Mouse (Mus musculus): ENCODE data around the gene Gm9376.

Gm9376 gene

GRCm38 (mm10) chr14:118266660-118267059 lies at the start of gene Gm9376:
Gene Gm9376 (plus strand): TSS chr14:118266960.
- no peak for DNase-seq (ENCODE audit: extremely low spot score, low spot score)

- no peak for DNase-seq (ENCODE audit: extremely low spot score, low spot score)
Observed at GRCm38 (mm10) chr14:118220885-118221284, 45.9 kb upstream of the Gm9376 start.

- peak; percentile 56 for DNase-seq (ENCODE audit: extremely low spot score, low spot score)
Observed at GRCm38 (mm10) chr14:118225061-118225743, 41.6 kb upstream of the Gm9376 start.

GRCm38 (mm10) chr14:118225911-118226310 lies 40.8 kb upstream of the Gm9376 start:
- no peak for DNase-seq (ENCODE audit: extremely low spot score, low spot score)

GRCm38 (mm10) chr14:118226471-118227155 lies 40.1 kb upstream of the Gm9376 start:
- peak; percentile 69 for DNase-seq (ENCODE audit: extremely low spot score, low spot score)

- DNase-seq (ENCODE audit: extremely low spot score, low spot score): peak; percentile 54
Observed at GRCm38 (mm10) chr14:118232381-118232970, 34.3 kb upstream of the Gm9376 start.

- DNase-seq (ENCODE audit: extremely low spot score, low spot score): no peak
Observed at GRCm38 (mm10) chr14:118233786-118234540, 32.8 kb upstream of the Gm9376 start.

- DNase-seq (ENCODE audit: extremely low spot score, low spot score): peak; percentile 82
Observed at GRCm38 (mm10) chr14:118234541-118235210, 32.1 kb upstream of the Gm9376 start.

- DNase-seq (ENCODE audit: extremely low spot score, low spot score): no peak
Observed at GRCm38 (mm10) chr14:118235361-118235972, 31.3 kb upstream of the Gm9376 start.

- peak; percentile 85 for DNase-seq (ENCODE audit: extremely low spot score, low spot score)
Observed at GRCm38 (mm10) chr14:118235973-118236885, 30.5 kb upstream of the Gm9376 start.

GRCm38 (mm10) chr14:118236886-118237289 lies 29.9 kb upstream of the Gm9376 start, which contains the start of gene Sox21:
Gene Sox21 (minus strand): TSS chr14:118237030.
- DNase-seq (ENCODE audit: extremely low spot score, low spot score): peak; percentile 78

- no peak for DNase-seq (ENCODE audit: extremely low spot score, low spot score)
Observed at GRCm38 (mm10) chr14:118237786-118238185, 29.0 kb upstream of the Gm9376 start.

- DNase-seq (ENCODE audit: extremely low spot score, low spot score): no peak
Observed at GRCm38 (mm10) chr14:118239351-118239750, 27.4 kb upstream of the Gm9376 start.

GRCm38 (mm10) chr14:118241416-118241815 lies 25.3 kb upstream of the Gm9376 start:
- no peak for DNase-seq (ENCODE audit: extremely low spot score, low spot score)

GRCm38 (mm10) chr14:118253381-118253780 lies 13.4 kb upstream of the Gm9376 start:
- DNase-seq (ENCODE audit: extremely low spot score, low spot score): no peak

- DNase-seq (ENCODE audit: extremely low spot score, low spot score): no peak
Observed at GRCm38 (mm10) chr14:118268849-118269248, 2.1 kb downstream of the Gm9376 start.

GRCm38 (mm10) chr14:118272594-118273555 lies 6.1 kb downstream of the Gm9376 start:
- DNase-seq (ENCODE audit: extremely low spot score, low spot score): no peak

GRCm38 (mm10) chr14:118277704-118278498 lies 11.1 kb downstream of the Gm9376 start:
- DNase-seq (ENCODE audit: extremely low spot score, low spot score): no peak

All from neural tube, embryonic 10.5 days (tissue).